Mouse (Mus musculus) neural tube, embryonic 11.5 days (tissue): ENCODE measurements around the gene Fcgr1. TPM values are rescaled to one million over a fixed set of nuclear protein-coding genes. Genes with fewer than 3 reads are reported as not detected.
A peak's percentile ranks its signal among the peaks of the same experiment; 100 is the strongest.
"Not testable (repeated sequence)": the region's sequence is repeated elsewhere in the genome, so short reads cannot be mapped to it uniquely, and the experiment has no call there.

Experiments
- ATAC-seq: fragments of 200-750 bp; cut with Nextera tagmentation; 2 replicates; pipeline ENCODE4 v1.8.0; 2017; ENCODE audit warnings: moderate number of reproducible peaks, mild to moderate bottlenecking, moderate TSS enrichment, moderate library complexity; ENCODE audit not compliant: insufficient read depth, low FRiP score, low TSS enrichment
- DNase-seq: peaks from one replicate; pipeline ENCODE4 v3.0.0-alpha.2; 2015; ENCODE audit warnings: low spot score
- H3K27ac ChIP-seq: fragments of 300-500 bp; sonication (generic); 2 replicates; pipeline ENCODE4 v1.5.1; 2014; ENCODE audit warnings: low read depth, mild to moderate bottlenecking, low read length
- H3K27me3 ChIP-seq: fragments of 300-500 bp; sonication (generic); 2 replicates; pipeline ENCODE4 v1.6.1; 2014; ENCODE audit warnings: mild to moderate bottlenecking, low read length, mixed read lengths; ENCODE audit not compliant: control insufficient read depth, insufficient read depth
- H3K36me3 ChIP-seq: fragments of 300-500 bp; sonication (generic); 2 replicates; pipeline ENCODE4 v1.6.1; 2014; ENCODE audit warnings: mild to moderate bottlenecking, low read length, moderate library complexity, mixed read lengths; ENCODE audit not compliant: control insufficient read depth, insufficient read depth
- H3K4me1 ChIP-seq: fragments of 300-500 bp; sonication (generic); 2 replicates; pipeline ENCODE4 v1.6.1; 2014; ENCODE audit warnings: low read length, mixed read lengths; ENCODE audit not compliant: control insufficient read depth, insufficient read depth
- H3K4me2 ChIP-seq: fragments of 300-500 bp; sonication (generic); 2 replicates; pipeline ENCODE4 v1.6.1; 2014; ENCODE audit warnings: low read depth, mild to moderate bottlenecking, moderate library complexity
- H3K4me3 ChIP-seq: fragments of 300-500 bp; sonication (generic); 2 replicates; pipeline ENCODE4 v1.5.1; 2014; ENCODE audit warnings: low read depth, low read length
- H3K9ac ChIP-seq: fragments of 300-500 bp; sonication (generic); 2 replicates; pipeline ENCODE4 v1.6.1; 2014; ENCODE audit warnings: mild to moderate bottlenecking, low read length
- H3K9me3 ChIP-seq: fragments of 300-500 bp; sonication (generic); 2 replicates; pipeline ENCODE4 v1.6.1; 2016; ENCODE audit warnings: low read length; ENCODE audit not compliant: control insufficient read depth
- WGBS: fragments of 180-500 bp; shearing (Covaris S2); extraction: QIAGEN DNeasy Blood & Tissue Kit; methylation state at CpG from one replicate; pipeline ENCODE4 v1.1.7; 2014; 5-methylcytosine and 5-hydroxymethylcytosine counted together
- polyA plus RNA-seq: library from polyadenylated mRNA; unstranded; fragments of >200 nt; fragmentation: Nextera tagmentation; extraction: Ambion mirVana; gene quantifications from 2 replicates; pipeline ENCODE4 v1.2.1, GENCODE M21; 2014

Gene Fcgr1
- 0.80 and 2.5 TPM in 2 replicates for polyA plus RNA-seq

DNA sequence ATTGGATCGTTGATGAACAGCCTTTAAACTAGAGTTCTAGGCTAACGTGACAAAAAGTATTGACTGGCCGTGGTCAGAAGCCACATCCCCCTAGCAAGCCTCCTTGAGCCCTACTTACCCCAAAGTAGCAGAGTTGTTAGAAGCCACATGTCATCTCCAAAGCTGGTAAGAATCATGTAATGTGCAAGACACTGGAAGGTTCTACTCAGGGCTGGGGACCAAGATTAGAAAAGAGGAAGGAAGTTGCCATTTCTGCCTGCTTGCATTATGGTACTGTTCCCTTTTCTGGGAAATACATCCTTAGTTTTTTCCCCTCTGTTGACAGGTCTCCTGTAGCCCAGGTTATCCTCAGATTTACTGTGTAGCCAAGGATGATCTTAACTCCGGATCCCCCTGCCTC, at the start of gene Fcgr1:
TSS of gene Fcgr1 (minus strand) at position 183 of the 400 bp plus-strand sequence.
- no peaks in the 10 kb centered on the region for H3K4me1 ChIP-seq
- WGBS = 88% methylated on average over 4 of the region's 4 CpGs
- no peaks in the 10 kb centered on the region for H3K36me3 ChIP-seq

GRCm38 (mm10) chr3:96342652-96343051, 48.9 kb upstream of the Fcgr1 start:
- not testable (repeated sequence) for ATAC-seq
- peaks cover 40% of the 10 kb centered on the region for H3K27me3 ChIP-seq

More for the DNA sequence above, at the start of gene Fcgr1:
- Histone ChIP-seq H3K9ac (no peak within 1 kb of the TSS), H3K9me3 (no peaks in the 10 kb centered on the region), H3K27me3 (no peaks in the 10 kb centered on the region), H3K4me2 (no peak within 1 kb of the TSS), H3K4me3 (no peak within 1 kb of the TSS), H3K27ac (no peak within 1 kb of the TSS)
- ATAC-seq = no peak
- DNase-seq = no peak

GRCm38 (mm10) chr3:96342100-96342499, 48.3 kb upstream of the Fcgr1 start:
- not testable (repeated sequence) for H3K9ac ChIP-seq, H3K4me2 ChIP-seq, DNase-seq, H3K27ac ChIP-seq, H3K36me3 ChIP-seq, ATAC-seq, H3K4me1 ChIP-seq, H3K9me3 ChIP-seq, H3K4me3 ChIP-seq
- H3K27me3 ChIP-seq = peaks cover 45% of the 10 kb centered on the region
- WGBS = 47% methylated on average over 3 of the region's 3 CpGs

More at GRCm38 (mm10) chr3:96342652-96343051, 48.9 kb upstream of the Fcgr1 start:
- not testable (repeated sequence) for H3K9ac ChIP-seq, DNase-seq, H3K36me3 ChIP-seq, H3K27ac ChIP-seq, H3K4me2 ChIP-seq, H3K9me3 ChIP-seq, H3K4me3 ChIP-seq, H3K4me1 ChIP-seq
- 53% methylated on average over 13 of the region's 13 CpGs for WGBS

DNA sequence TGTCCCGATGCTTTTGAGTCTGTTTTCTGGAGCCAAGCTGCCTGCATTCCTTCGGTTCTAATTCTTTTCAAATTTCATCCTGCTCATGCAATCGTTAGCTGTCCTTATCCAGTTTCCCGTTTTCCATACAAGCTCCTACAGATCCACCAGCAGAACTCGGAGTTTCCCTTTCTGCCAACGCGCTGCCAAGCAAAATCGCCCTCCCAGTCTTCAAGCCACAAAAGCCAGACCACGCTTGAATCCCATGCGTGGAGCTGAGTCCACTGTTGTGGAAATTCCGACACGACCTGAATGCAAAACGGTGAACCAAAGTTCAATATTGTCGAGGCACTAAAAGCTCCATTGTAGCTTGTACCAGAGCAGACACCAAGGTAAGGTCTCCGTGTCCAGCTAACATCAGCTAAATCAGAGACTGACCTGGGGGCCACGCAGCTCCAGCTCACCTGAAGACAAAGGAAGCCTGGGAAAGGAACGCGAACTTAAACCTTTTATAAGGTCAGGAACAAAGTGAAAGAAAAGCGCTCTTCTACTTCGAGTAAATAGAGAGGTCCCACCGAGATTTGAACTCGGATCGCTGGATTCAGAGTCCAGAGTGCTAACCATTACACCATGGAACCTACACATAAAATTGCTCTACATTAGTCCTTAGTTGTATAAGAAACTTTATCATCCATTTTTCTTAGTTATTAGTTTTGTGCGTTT, 47.0 kb upstream of the Fcgr1 start:
- no peak overlapping the region for H3K4me3 ChIP-seq
- H3K27ac ChIP-seq = no peak overlapping the region
- DNase-seq = peak; percentile 50

GRCm38 (mm10) chr3:96338849-96339480, 45.2 kb upstream of the Fcgr1 start:
- H3K27me3 ChIP-seq = peaks cover 59% of the 10 kb centered on the region
- no peak overlapping the region for H3K27ac ChIP-seq
- DNase-seq (no peak), ATAC-seq (no peak)
- H3K36me3 ChIP-seq = no peaks in the 10 kb centered on the region
- no peak overlapping the region for H3K4me2 ChIP-seq
- WGBS = 45% methylated on average over 16 of the region's 16 CpGs
- H3K4me3 ChIP-seq = no peak overlapping the region
- no peaks in the 10 kb centered on the region for H3K4me1 ChIP-seq
- H3K9ac ChIP-seq = no peak overlapping the region
- no peaks in the 10 kb centered on the region for H3K9me3 ChIP-seq

More for the DNA sequence above, 47.0 kb upstream of the Fcgr1 start:
- H3K27me3 ChIP-seq = peaks cover 56% of the 10 kb centered on the region
- no peak overlapping the region for H3K4me2 ChIP-seq
- H3K4me1 ChIP-seq = no peaks in the 10 kb centered on the region
- H3K36me3 ChIP-seq = no peaks in the 10 kb centered on the region
- ATAC-seq = no peak
- WGBS = 5% methylated on average over 24 of the region's 24 CpGs
- no peaks in the 10 kb centered on the region for H3K9me3 ChIP-seq
- H3K9ac ChIP-seq = no peak overlapping the region

GRCm38 (mm10) chr3:96338043-96338442, 44.3 kb upstream of the Fcgr1 start:
- no peaks in the 10 kb centered on the region for H3K4me1 ChIP-seq
- no peak for DNase-seq

DNA sequence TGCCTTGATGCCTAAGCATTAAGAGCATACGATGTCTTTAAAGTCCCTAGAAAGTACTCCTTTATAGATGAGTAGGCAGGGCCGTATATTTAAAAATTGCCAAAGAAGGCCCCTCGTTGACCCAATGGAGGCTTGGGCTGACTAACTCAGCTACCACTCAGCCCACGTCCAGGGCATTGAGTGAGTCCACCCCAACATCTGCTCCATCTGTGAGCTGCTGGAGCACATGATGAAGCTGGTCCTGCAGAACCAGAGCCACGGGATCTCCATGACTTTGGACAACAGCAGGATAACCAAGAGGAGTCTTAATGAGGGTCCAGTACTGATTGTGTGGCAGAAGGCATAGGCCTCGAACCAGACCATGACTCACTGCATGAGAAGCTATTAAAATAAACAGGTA, 43.5 kb upstream of the Fcgr1 start:
- H3K9ac ChIP-seq = no peak overlapping the region
- H3K36me3 ChIP-seq = no peaks in the 10 kb centered on the region
- H3K9me3 ChIP-seq = no peaks in the 10 kb centered on the region
- WGBS = 90% methylated on average over 6 of the region's 6 CpGs
- no peak overlapping the region for H3K4me3 ChIP-seq
- H3K27ac ChIP-seq = no peak overlapping the region
- H3K4me2 ChIP-seq = no peak overlapping the region
- peaks cover 69% of the 10 kb centered on the region for H3K27me3 ChIP-seq
- DNase-seq (no peak), ATAC-seq (no peak)
- H3K4me1 ChIP-seq = no peaks in the 10 kb centered on the region

More at GRCm38 (mm10) chr3:96338043-96338442, 44.3 kb upstream of the Fcgr1 start:
- WGBS = 86% methylated on average over 8 of the region's 8 CpGs
- Histone ChIP-seq H3K9me3 (no peaks in the 10 kb centered on the region), H3K4me2 (no peak overlapping the region), H3K27ac (no peak overlapping the region), H3K27me3 (peaks cover 64% of the 10 kb centered on the region), H3K9ac (no peak overlapping the region), H3K36me3 (no peaks in the 10 kb centered on the region), H3K4me3 (no peak overlapping the region)
- ATAC-seq = no peak

- H3K9ac ChIP-seq = no peak overlapping the region
- no peak overlapping the region for H3K27ac ChIP-seq
- 78% methylated on average over 1 of the region's 1 CpGs for WGBS
- peaks cover 73% of the 10 kb centered on the region for H3K27me3 ChIP-seq
- H3K9me3 ChIP-seq = no peaks in the 10 kb centered on the region
- no peak overlapping the region for H3K4me2 ChIP-seq
- H3K36me3 ChIP-seq = no peaks in the 10 kb centered on the region
- no peaks in the 10 kb centered on the region for H3K4me1 ChIP-seq
- no peak overlapping the region for H3K4me3 ChIP-seq
- ATAC-seq (no peak), DNase-seq (no peak)
Measured at GRCm38 (mm10) chr3:96336636-96337035, 42.9 kb upstream of the Fcgr1 start.

DNA sequence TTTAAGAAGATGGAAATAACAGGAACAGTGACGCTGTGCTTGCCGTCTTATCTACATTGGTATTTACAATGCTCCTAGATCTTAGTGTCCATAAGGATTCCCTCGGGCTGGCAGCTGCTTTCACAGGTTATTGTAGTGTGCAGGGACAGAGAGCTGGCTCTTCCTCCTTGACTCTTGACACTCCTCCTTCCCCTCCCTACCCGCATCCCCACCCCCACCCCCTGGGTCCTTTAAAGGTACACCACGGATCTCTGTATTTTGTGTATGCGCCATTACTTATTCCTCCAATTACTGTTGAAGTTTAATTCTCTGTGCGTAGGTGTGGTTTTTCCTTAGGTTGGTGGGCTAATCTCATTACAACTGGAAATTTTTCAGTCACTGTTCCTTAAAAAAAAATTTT, 41.8 kb upstream of the Fcgr1 start:
- Histone ChIP-seq H3K9ac (no peak overlapping the region), H3K4me1 (no peaks in the 10 kb centered on the region), H3K27me3 (peaks cover 73% of the 10 kb centered on the region), H3K27ac (no peak overlapping the region), H3K4me2 (no peak overlapping the region), H3K9me3 (no peaks in the 10 kb centered on the region), H3K36me3 (no peaks in the 10 kb centered on the region), H3K4me3 (no peak overlapping the region)
- DNase-seq (no peak), ATAC-seq (no peak)
- 24% methylated on average over 7 of the region's 7 CpGs for WGBS
